Mouse (Mus musculus): Measurements from ENCODE around the gene Kctd8.

The Kctd8 gene

GRCm38 (mm10) chr5:69159897-69160509 is 181.5 kb downstream of the Kctd8 start:
- no peak for DNase-seq (ENCODE audit: low read depth, low spot score)

DNA sequence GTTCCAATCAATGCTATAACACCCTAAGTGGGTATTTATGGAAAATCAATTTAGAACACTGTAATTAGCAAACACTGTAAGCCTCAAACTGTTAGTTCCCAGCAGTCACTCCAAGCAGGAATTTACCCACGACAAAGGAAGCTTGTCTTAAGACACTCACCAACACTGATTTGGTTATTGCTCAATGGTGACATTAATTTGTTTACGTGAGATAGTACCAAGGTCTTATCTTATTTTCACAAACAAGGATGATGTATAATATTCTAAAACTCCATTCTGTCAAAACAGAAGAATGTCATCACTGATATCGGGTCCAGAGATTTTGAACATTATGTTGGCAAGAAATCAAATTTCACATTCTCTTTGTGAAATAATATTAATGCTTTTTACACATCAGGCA is 185.0 kb downstream of the Kctd8 start:
- no peak for DNase-seq (ENCODE audit: low read depth, low spot score)

DNA sequence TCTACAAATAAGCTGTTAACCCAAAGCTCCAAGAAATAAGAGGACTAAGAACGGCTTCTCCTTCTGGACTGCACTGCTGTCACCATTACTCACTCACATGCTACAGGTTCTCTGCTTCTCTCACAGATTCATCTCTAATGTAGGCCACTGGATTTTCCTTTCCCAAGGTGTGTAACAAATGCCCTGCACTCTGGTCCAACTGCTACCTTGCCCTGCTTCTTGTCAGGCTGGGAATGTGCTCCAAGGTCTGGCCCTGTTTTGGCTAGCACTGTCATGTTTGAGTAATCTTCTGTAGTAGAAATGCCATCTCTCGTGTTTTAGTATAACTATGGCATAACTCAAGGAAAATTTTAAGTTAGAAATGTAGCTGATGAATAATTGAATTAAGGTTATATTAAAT is 195.7 kb downstream of the Kctd8 start:
- no peak for DNase-seq (ENCODE audit: low read depth, low spot score)

- no peak for DNase-seq (ENCODE audit: low read depth, low spot score)
These were observed 200.4 kb downstream of the Kctd8 start for GRCm38 (mm10) chr5:69141082-69141481.

DNA sequence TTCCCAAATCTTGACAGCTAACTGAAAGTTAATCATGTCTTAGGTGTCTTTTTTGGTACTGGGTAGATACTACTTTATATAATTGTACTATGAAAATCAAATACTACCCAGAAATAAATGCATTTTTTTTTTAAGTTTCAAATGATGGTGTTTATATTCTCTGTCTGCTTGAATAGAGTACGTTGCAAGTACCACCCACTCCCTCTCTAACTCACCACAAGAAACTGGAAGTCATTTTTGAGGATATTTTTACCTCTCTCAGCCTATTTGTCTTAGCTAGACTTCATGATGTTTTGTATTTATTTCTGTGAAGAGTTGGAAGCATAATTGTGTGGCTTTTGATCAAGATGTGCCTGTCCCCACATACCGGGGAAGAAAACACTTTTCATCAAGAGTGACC is 232.8 kb downstream of the Kctd8 start:
- no peak for DNase-seq (ENCODE audit: low read depth, low spot score)

DNA sequence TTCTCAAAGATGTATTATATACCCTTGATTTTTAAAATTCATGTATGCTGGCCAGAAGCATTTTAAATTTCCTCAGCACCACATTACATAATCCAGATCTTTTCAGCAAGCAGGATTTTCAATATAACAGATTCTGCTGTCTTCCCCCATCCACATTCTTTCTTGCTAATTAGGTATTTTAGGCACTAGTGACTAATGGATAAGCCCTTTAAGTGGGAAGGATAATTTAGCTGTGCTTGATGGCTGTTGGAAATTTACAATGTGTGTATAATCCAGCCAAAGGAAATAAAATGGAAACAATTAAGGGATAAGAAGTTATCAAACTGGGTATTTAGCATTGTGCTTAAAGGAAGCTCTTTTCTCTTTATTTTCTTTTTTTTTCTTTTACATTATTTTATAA is 252.6 kb downstream of the Kctd8 start:
- DNase-seq (ENCODE audit: low read depth, low spot score): no peak
